ENCODE assay signal across 10 mouse cellular contexts in genomic region chr10:9821299-9821698, GRCm38 (mm10).
DNase-seq lines count a peak whose midpoint lies in the region; ATAC-seq and TF ChIP-seq lines count a peak whose summit lies in the region.
"Had no signal": no experiment of that assay in that cellular context is flagged by ENCODE, and none has a peak within 500 bp of the region (broad histone marks: within the 10 kb centered on the region; RNA-seq: fewer than 3 reads in every experiment).

No protein-coding gene starts in this region.

- no peaks in the 10 kb centered on the region for H3K4me1 ChIP-seq in liver, postnatal 0 days (ENCODE audit: insufficient read depth)
- H3K4me1 ChIP-seq: embryonic facial prominence, embryonic 13.5 days; liver, embryonic 15.5 days had no signal

- DNase-seq in adrenal gland, postnatal 14 days, result peak; percentile 14
- DNase-seq in adrenal gland, postnatal 25 days, result no peak
- DNase-seq in liver, postnatal 0 days, result no peak
- DNase-seq in liver, result no peak
- DNase-seq in cerebellum, postnatal 25 days, result peak; percentile 33 to 55
- peak; percentile 12 for DNase-seq in splenic B cell, adult 2 months (ENCODE audit: low read depth, low spot score)
- no peak for DNase-seq in spleen, adult 18-20 months
- no peak for DNase-seq in urinary bladder, postnatal 36 days (ENCODE audit: low spot score in 2 of 2)

- WGBS in liver, postnatal 0 days (ENCODE audit: insufficient replicate concordance), result 69% methylated on average over 6 of the region's 6 CpGs

- H3K4me2 ChIP-seq in liver, postnatal 0 days (ENCODE audit: low read depth, low read length), result no peak overlapping the region
- H3K4me2 ChIP-seq: embryonic facial prominence, embryonic 13.5 days; liver, embryonic 15.5 days had no signal

- H3K4me3 ChIP-seq in liver, postnatal 0 days (ENCODE audit: low read depth, low read length), result no peak overlapping the region
- H3K4me3 ChIP-seq: embryonic facial prominence, embryonic 13.5 days; liver, embryonic 15.5 days had no signal

- no peak overlapping the region for H3K9ac ChIP-seq in liver, postnatal 0 days (replicated peaks)
- H3K9ac ChIP-seq: embryonic facial prominence, embryonic 13.5 days; liver, embryonic 15.5 days had no signal

- peak; percentile 40 for TF ChIP-seq CTCF in liver, postnatal 0 days (IDR thresholded peaks at IDR 0.05; ENCODE audit: low read depth)

- H3K27me3 ChIP-seq in liver, postnatal 0 days (ENCODE audit: insufficient read depth, low read length), result no peaks in the 10 kb centered on the region
- no peaks in the 10 kb centered on the region for H3K27me3 ChIP-seq in splenic B cell, adult 2 months (ENCODE audit: control insufficient read depth, insufficient read depth, low read length, poor library complexity, severe bottlenecking)
- H3K27me3 ChIP-seq: embryonic facial prominence, embryonic 13.5 days; liver, embryonic 15.5 days had no signal

- H3K9me3 ChIP-seq in liver, postnatal 0 days (ENCODE audit: low read length), result no peaks in the 10 kb centered on the region
- H3K9me3 ChIP-seq: embryonic facial prominence, embryonic 13.5 days; liver, embryonic 15.5 days had no signal

- peaks cover 13% of the 10 kb centered on the region for H3K36me3 ChIP-seq in liver, postnatal 0 days (replicated peaks; ENCODE audit: insufficient read depth, low read length)
- H3K36me3 ChIP-seq in splenic B cell, adult 2 months (ENCODE audit: control insufficient read depth, insufficient read depth, low read length, poor library complexity, severe bottlenecking), result no peaks in the 10 kb centered on the region
- H3K36me3 ChIP-seq: liver, embryonic 15.5 days had no signal

- no peak for ATAC-seq in liver, postnatal 0 days

- no peak overlapping the region for H3K27ac ChIP-seq in liver, postnatal 0 days (ENCODE audit: low read depth)
- H3K27ac ChIP-seq: embryonic facial prominence, embryonic 13.5 days; liver, embryonic 15.5 days had no signal

- TF ChIP-seq EP300 in liver, postnatal 0 days (IDR thresholded peaks at IDR 0.05; ENCODE audit: low read depth), result no peak

Comparison
In these comparisons a context has a peak if more than half of its experiments do, and no peak if none do; other contexts are left out.
1. DNase-seq: peak in adrenal gland, postnatal 14 days (single experiment), cerebellum, postnatal 25 days (2 of 2) and splenic B cell, adult 2 months (single experiment); none in adrenal gland, postnatal 25 days (single experiment), liver, postnatal 0 days (single experiment), liver (single experiment), spleen, adult 18-20 months (0 of 2) and urinary bladder, postnatal 36 days (0 of 2).